Mouse (Mus musculus): Measurements from ENCODE around the gene Gm28374. TPM values are rescaled to one million over a fixed set of nuclear protein-coding genes. Genes with fewer than 3 reads are reported as not detected.
A peak's percentile ranks its signal among the peaks of the same experiment; 100 is the strongest.
"Not testable (repeated sequence)": the region's sequence is repeated elsewhere in the genome, so short reads cannot be mapped to it uniquely, and the experiment has no call there.

Gene Gm28374
- total RNA-seq (2021): under 1 TPM in 1 of 2 experiments, not detected in 1; 0.83 TPM
- long read RNA-seq, experiment 1, partial matches to known transcripts: 0 of 1 reads
- long read RNA-seq, experiment 1, other reads (novel, unspliced or antisense): 1 of 1 reads
- long read RNA-seq, experiment 2: 0 reads

- DNase-seq: no peak
Measured at GRCm38 (mm10) chr19:6082156-6082555, at the start of gene Gm28374. Gm28374 (minus strand) TSS chr19:6082256.

DNA sequence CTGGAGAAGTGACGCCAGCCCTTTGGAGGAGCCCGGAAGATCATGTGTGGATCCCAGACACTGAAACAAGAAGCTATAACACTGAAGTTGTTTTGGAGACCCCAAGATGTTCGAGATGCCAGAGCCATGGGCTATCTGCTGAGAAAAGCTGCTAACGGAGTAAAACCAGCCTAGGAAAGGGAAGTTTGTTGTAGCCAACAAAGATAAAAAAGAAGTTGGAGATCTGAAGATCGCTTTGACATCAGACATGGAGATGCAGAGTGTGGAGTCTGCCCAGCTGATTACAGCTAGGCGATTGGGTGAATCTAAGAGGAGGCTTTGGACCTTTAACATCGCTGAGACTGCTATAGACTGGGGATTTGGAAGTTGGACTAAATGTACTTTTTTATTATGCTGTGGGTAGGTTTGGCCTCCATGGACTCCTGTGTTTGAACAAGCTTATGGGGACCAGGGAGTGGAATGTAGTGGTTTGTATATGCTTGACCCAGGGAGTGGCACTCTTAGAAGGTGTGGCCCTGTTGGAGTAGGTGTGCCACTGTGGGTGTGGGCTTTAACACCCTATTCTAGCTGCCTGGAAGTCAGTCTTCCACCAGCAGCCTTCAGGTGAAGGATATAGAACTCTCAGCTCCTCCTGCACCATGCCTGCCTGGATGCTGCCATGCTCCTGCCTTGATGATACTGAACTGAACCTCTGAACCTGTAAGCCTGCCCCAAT is 48.5 kb upstream of the Gm28374 start:
- DNase-seq: not testable (repeated sequence)

DNA sequence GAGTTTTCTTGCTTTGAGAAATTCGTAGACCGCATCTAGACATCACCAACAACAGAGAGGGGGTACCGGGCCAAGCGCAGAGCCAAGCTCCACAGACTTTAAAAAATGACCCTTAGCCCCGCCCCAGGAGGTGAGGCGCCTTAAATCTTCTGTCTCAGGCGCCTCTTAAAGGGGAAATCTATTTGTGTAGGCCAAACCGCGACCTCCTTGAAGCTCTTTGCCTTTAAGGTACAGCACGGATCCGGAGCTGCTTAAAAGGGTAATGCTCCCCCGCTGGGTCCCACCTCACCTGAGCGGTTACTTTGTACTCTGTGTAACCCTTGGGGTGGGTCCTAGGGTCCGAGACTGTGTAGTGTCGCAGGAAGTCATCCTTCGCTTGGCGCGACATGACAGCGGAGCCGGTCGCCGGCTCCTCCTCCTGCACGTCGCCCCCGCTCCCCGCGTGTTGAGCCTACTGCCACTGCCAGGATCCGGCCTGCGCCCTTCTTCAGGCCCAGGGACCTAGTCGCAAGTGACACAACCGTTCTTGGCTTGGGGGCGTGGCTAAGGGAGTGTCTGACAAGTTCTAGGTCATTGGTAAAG is 45.8 kb upstream of the Gm28374 start, which contains the start of gene Snx15:
Gene Snx15 (minus strand): TSS at position 545 of the 582 bp plus-strand sequence.
- peak; percentile 96 to 97 for DNase-seq

- DNase-seq: no peak
Measured at GRCm38 (mm10) chr19:6126789-6127580, 44.9 kb upstream of the Gm28374 start.

DNA sequence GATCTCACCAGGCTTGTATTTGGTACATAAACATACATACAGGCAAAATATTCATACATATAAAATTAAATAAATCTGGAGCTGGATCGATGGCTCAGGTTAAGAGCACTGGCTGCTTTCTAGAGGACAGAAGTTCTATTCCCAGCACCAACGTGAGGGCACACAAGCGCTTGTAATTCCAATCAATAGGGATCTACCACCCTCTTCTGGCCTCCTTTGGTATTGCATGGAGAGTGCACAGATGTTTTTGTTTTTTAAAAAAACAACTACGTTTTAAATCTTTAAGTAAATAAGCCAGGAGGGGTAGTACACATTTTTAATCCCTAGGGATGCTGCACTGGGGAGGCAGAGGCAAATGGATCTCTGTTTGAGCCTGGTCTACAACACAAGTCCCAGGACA is 44.2 kb upstream of the Gm28374 start:
- peak; percentile 21 to 62 for DNase-seq

- no peak for DNase-seq
Measured at GRCm38 (mm10) chr19:6124898-6125297, 42.8 kb upstream of the Gm28374 start.

GRCm38 (mm10) chr19:6123330-6123729 is 41.3 kb upstream of the Gm28374 start:
- no peak for DNase-seq

- DNase-seq: no peak
Measured at GRCm38 (mm10) chr19:6121761-6122160, 39.7 kb upstream of the Gm28374 start.

GRCm38 (mm10) chr19:6118677-6119185 is 36.7 kb upstream of the Gm28374 start:
- peak in 1 of 2 experiments; percentile 13 for DNase-seq

DNA sequence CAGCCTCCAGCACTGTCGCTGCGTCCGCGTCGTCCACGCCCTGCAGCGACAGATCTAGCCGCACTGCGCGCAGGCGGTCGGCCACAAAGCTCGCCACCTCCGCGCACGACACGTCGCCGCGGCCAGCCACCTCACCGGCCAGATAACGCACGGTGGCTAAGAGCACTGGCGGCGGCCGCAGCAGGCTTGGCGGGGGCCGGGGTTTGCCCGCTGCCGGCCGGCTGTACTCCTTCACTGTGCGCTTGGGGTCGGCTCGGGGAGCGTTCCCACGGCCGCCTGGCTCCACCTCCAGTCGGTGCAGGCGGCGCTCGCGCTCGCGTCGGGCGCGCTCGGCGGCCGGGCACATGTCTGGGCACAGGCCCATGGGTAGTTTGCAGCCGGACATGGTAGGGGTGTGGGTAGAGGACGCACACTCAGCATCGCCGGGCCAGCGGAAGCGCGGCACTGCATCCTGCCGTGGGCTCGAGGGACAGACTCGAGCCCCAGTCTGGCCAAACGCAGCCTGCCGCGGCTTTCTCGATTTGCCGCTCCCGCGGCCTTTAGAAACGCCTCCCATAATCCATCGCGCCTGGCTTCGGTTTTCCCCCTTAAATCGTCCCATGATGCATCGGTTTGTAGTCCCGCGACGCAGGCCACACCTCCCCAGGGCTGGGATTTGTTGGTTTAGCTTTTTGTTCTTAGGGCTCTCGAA is 36.1 kb upstream of the Gm28374 start, which contains the start of gene Sac3d1:
Gene Sac3d1 (minus strand): TSS at position 665 of the 691 bp plus-strand sequence.
- DNase-seq: peak; percentile 91 to 92

DNA sequence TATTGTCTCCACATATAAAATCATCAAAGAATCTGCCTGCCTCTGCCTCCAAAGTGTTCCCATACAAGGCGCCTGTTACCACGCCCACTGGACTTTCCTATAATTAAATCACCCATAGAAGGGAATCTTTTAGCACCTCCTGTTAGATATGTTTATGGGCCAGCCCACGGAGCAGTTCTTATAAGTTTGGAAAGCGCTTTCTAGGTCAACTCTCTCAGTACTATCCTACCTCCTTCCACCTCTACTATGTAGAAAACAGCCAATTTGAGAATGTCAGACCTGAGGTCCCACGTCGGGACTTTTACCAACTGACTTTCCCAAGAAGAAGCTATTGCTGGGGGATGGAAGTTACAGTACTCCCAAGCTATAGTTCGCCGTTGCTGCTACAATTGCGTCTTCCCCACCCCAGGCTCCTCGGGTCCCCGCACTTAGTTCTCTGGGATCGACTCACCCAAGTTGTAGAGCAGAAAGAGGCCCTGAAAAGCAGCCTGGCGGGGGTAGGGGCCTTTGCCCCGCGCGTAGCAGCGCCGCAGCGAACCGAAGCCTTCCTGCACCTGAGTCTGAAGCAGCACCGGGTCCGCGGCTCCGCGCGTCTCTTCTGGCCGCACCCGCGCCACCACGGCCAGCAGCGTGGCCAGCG is 35.4 kb upstream of the Gm28374 start:
- DNase-seq: no peak

- DNase-seq: peak; percentile 21 to 66
Measured at GRCm38 (mm10) chr19:6116113-6116850, 34.2 kb upstream of the Gm28374 start.

- DNase-seq: no peak
Measured at GRCm38 (mm10) chr19:6113116-6113515, 31.1 kb upstream of the Gm28374 start.

GRCm38 (mm10) chr19:6105586-6105985 is 23.5 kb upstream of the Gm28374 start, which contains the start of gene Naaladl1:
Naaladl1 (plus strand) TSS chr19:6105782.
- no peak for DNase-seq

GRCm38 (mm10) chr19:6104476-6104875 is 22.4 kb upstream of the Gm28374 start:
- DNase-seq: no peak

DNA sequence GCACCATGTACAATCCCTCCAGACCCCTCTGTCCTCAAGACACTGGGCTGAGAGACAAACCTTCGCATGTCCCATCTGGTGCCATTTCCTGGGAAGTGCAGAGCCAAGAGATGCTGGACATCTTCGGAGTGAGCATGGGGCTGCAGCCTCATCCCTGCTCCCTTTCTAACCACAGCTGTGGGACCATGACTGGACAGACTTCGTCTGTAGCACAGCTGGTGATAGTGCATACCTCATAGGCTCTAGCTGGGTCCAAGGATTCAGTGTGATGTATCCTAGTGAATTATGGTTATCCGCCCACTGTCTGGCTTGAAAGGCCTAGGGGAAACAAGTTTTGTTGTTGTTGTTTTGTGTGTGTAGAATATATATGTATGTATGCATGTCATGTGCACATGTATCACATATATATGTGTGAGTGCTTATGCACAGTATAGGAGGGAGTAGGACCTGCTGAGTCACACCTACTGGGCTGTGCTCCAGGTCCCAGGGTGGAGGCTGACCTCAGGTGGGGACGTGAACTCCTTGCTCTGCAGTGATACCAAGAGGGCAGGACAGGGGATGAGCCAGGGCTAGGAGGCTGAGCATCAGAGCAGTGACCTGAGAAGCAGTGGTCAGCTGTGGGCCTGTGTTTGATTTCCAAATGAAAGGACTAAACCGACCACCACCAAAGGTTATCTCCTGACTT is 20.3 kb upstream of the Gm28374 start:
- DNase-seq: no peak

GRCm38 (mm10) chr19:6101186-6101585 is 19.1 kb upstream of the Gm28374 start:
- DNase-seq: no peak

- peak in 1 of 2 experiments; percentile 44 for DNase-seq
Measured at GRCm38 (mm10) chr19:6097847-6098246, 15.8 kb upstream of the Gm28374 start.

- no peak for DNase-seq
Measured at GRCm38 (mm10) chr19:6094119-6094518, 12.1 kb upstream of the Gm28374 start, which contains the start of gene AC131692.1. AC131692.1 (plus strand) TSS chr19:6094419.

- no peak for DNase-seq
Measured at GRCm38 (mm10) chr19:6088841-6089240, 6.8 kb upstream of the Gm28374 start.
